ENCODE assay signal across 22 mouse cellular contexts in the genomic region with DNA sequence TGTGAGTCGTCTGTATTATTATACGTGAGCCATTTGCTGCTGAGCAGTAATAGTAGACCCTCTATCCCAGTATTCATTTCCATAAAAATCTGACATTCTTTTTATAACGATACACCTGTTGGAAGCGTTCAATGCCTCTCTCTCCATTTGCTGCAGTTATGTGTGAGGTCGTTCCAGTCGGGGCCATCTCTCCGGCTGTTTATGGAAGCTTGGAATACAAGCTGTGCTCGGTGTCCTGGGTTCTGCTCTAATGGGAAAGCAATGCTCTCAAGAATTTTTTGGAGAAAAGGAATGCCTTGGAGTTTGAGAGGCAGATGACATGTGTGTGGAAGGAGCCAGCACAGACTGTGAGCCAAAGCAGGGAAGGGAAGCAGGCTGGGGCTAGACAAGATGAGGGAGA.
DNase-seq lines count a peak whose midpoint lies in the region; ATAC-seq and TF ChIP-seq lines count a peak whose summit lies in the region.
"Had no signal": no experiment of that assay in that cellular context is flagged by ENCODE, and none has a peak within 500 bp of the region (broad histone marks: within the 10 kb centered on the region; RNA-seq: fewer than 3 reads in every experiment).

No protein-coding gene starts in this region.

- no peak overlapping the region for H3K9ac ChIP-seq in embryonic facial prominence, embryonic 14.5 days (ENCODE audit: low read depth, low read length)
- no peak overlapping the region for H3K9ac ChIP-seq in midbrain, embryonic 11.5 days (ENCODE audit: low read length)
- no peak overlapping the region for H3K9ac ChIP-seq in midbrain, postnatal 0 days (replicated peaks; ENCODE audit: low read length, poor library complexity, severe bottlenecking)
- H3K9ac ChIP-seq: embryonic facial prominence, embryonic 13.5 days; forebrain, embryonic 13.5 days had no signal

- H3K4me1 ChIP-seq in embryonic facial prominence, embryonic 14.5 days (ENCODE audit: control insufficient read depth, insufficient read depth, low read length), result peaks cover 5% of the 10 kb centered on the region; the same call in 1 of the 2 replicates
- H3K4me1 ChIP-seq in embryonic facial prominence, embryonic 10.5 days, result peaks cover 12% of the 10 kb centered on the region
- H3K4me1 ChIP-seq in midbrain, embryonic 11.5 days (ENCODE audit: control insufficient read depth, insufficient read depth, low read length), result no peaks in the 10 kb centered on the region
- H3K4me1 ChIP-seq in midbrain, postnatal 0 days (ENCODE audit: insufficient read depth, low read length), result no peaks in the 10 kb centered on the region; the same call in 1 of the 2 replicates

- TF ChIP-seq CTCF in midbrain, postnatal 0 days (IDR thresholded peaks at IDR 0.05), result no peak

- WGBS in embryonic facial prominence, embryonic 14.5 days, result 71% methylated on average over 8 of the region's 8 CpGs
- 90% methylated on average over 8 of the region's 8 CpGs for WGBS in embryonic facial prominence, embryonic 10.5 days
- WGBS in midbrain, embryonic 11.5 days, result 91% methylated on average over 8 of the region's 8 CpGs
- WGBS in midbrain, postnatal 0 days, result 82% methylated on average over 8 of the region's 8 CpGs

- H3K9me3 ChIP-seq in embryonic facial prominence, embryonic 14.5 days (ENCODE audit: control insufficient read depth, low read length), result no peaks in the 10 kb centered on the region
- H3K9me3 ChIP-seq in embryonic facial prominence, embryonic 10.5 days, result no peaks in the 10 kb centered on the region
- no peaks in the 10 kb centered on the region for H3K9me3 ChIP-seq in midbrain, embryonic 11.5 days (ENCODE audit: control insufficient read depth, low read length)
- no peaks in the 10 kb centered on the region for H3K9me3 ChIP-seq in midbrain, postnatal 0 days (ENCODE audit: low read length)
- H3K9me3 ChIP-seq: embryonic facial prominence, embryonic 13.5 days; forebrain, embryonic 13.5 days had no signal

- no peak overlapping the region for H3K4me3 ChIP-seq in embryonic facial prominence, embryonic 14.5 days (ENCODE audit: low read depth, low read length)
- no peak overlapping the region for H3K4me3 ChIP-seq in embryonic facial prominence, embryonic 10.5 days
- no peak overlapping the region for H3K4me3 ChIP-seq in midbrain, embryonic 11.5 days (ENCODE audit: low read depth, low read length)
- H3K4me3 ChIP-seq in midbrain, postnatal 0 days (ENCODE audit: low read depth, low read length), result no peak overlapping the region
- H3K4me3 ChIP-seq: embryonic facial prominence, embryonic 13.5 days; forebrain, embryonic 13.5 days had no signal

- no peak overlapping the region for H3K27ac ChIP-seq in embryonic facial prominence, embryonic 14.5 days (replicated peaks; ENCODE audit: low read depth, low read length)
- H3K27ac ChIP-seq in embryonic facial prominence, embryonic 10.5 days (replicated peaks), result no peak overlapping the region
- H3K27ac ChIP-seq in midbrain, embryonic 11.5 days (ENCODE audit: low read depth, low read length), result no peak overlapping the region
- H3K27ac ChIP-seq in midbrain, postnatal 0 days (ENCODE audit: low read depth, low read length), result no peak overlapping the region
- H3K27ac ChIP-seq: embryonic facial prominence, embryonic 13.5 days; forebrain, embryonic 13.5 days had no signal

- DNase-seq in embryonic facial prominence, embryonic 14.5 days (ENCODE audit: low spot score), result peak; percentile 26
- no peak for DNase-seq in embryonic facial prominence, embryonic 10.5 days (ENCODE audit: low spot score)
- DNase-seq in midbrain, embryonic 11.5 days (ENCODE audit: low spot score, missing footprints), result peak; percentile 35
- no peak for DNase-seq in midbrain, postnatal 0 days (ENCODE audit: low spot score)
- peak; percentile 4 for DNase-seq in mesoderm, embryonic 11.5 days (ENCODE audit: low read depth, low spot score)
- no peak for DNase-seq in embryo, embryonic 10.5 days (ENCODE audit: low spot score)
- DNase-seq: adrenal gland, adult 2 months; adrenal gland, postnatal 10 days; adrenal gland, postnatal 25 days; B cell, adult 2 months; cerebellum, adult 11 months; cerebellum, adult 18-20 months; cerebellum, adult 8-10 months; cerebellum, adult 9-11 months; cerebellum, postnatal 14 days; cerebellum, postnatal 36 days had no signal

- no peak overlapping the region for H3K4me2 ChIP-seq in embryonic facial prominence, embryonic 14.5 days (ENCODE audit: low read depth, low read length)
- no peak overlapping the region for H3K4me2 ChIP-seq in midbrain, embryonic 11.5 days
- H3K4me2 ChIP-seq in midbrain, postnatal 0 days (ENCODE audit: low read depth, low read length, poor library complexity, severe bottlenecking), result no peak overlapping the region
- H3K4me2 ChIP-seq: embryonic facial prominence, embryonic 13.5 days; forebrain, embryonic 13.5 days had no signal

- ATAC-seq in embryonic facial prominence, embryonic 14.5 days (ENCODE audit: low read depth), result peak; percentile 62
- no peak for ATAC-seq in midbrain, embryonic 11.5 days (ENCODE audit: low FRiP score)
- ATAC-seq in midbrain, postnatal 0 days (ENCODE audit: low FRiP score), result no peak
- ATAC-seq: CD4-positive, CD25-positive, alpha-beta regulatory T cell, adult 4 months; forebrain, embryonic 16.5 days had no signal

- no peaks in the 10 kb centered on the region for H3K36me3 ChIP-seq in embryonic facial prominence, embryonic 14.5 days (ENCODE audit: control insufficient read depth, insufficient read depth, low read length)
- H3K36me3 ChIP-seq in embryonic facial prominence, embryonic 10.5 days (replicated peaks), result no peaks in the 10 kb centered on the region
- no peaks in the 10 kb centered on the region for H3K36me3 ChIP-seq in midbrain, embryonic 11.5 days (ENCODE audit: control insufficient read depth, insufficient read depth, low read length)
- H3K36me3 ChIP-seq in midbrain, postnatal 0 days (ENCODE audit: insufficient read depth, low read length), result no peaks in the 10 kb centered on the region
- H3K36me3 ChIP-seq: embryonic facial prominence, embryonic 13.5 days; G1E had no signal

- no peaks in the 10 kb centered on the region for H3K27me3 ChIP-seq in embryonic facial prominence, embryonic 14.5 days (replicated peaks; ENCODE audit: control insufficient read depth, insufficient read depth, low read length)
- no peaks in the 10 kb centered on the region for H3K27me3 ChIP-seq in embryonic facial prominence, embryonic 10.5 days (replicated peaks; ENCODE audit: low read depth, poor library complexity, severe bottlenecking)
- H3K27me3 ChIP-seq in midbrain, embryonic 11.5 days (ENCODE audit: control insufficient read depth, insufficient read depth, low read length), result no peaks in the 10 kb centered on the region
- H3K27me3 ChIP-seq in midbrain, postnatal 0 days (ENCODE audit: insufficient read depth, low read length), result no peaks in the 10 kb centered on the region
- H3K27me3 ChIP-seq: CH12.LX; embryonic facial prominence, embryonic 13.5 days; forebrain, embryonic 13.5 days had no signal

Comparison
In these comparisons a context has a peak if more than half of its experiments do, and no peak if none do; other contexts are left out.
1. DNase-seq: peak in embryonic facial prominence, embryonic 14.5 days (single experiment), midbrain, embryonic 11.5 days (single experiment) and mesoderm, embryonic 11.5 days (single experiment); none in embryonic facial prominence, embryonic 10.5 days (single experiment), midbrain, postnatal 0 days (single experiment) and embryo, embryonic 10.5 days (single experiment).